Mouse (Mus musculus) stomach, postnatal 0 days (tissue): ENCODE results near the gene Trip4.

ENCODE experiments used
- CTCF ChIP-seq: IDR thresholded peaks from 2 replicates; pipeline ENCODE4 v1.5.1; 2016; ENCODE audit warnings: antibody characterized with exemption, low read depth, mild to moderate bottlenecking, moderate library complexity
- EP300 ChIP-seq: optimal IDR thresholded peaks from 2 replicates; pipeline ENCODE3; 2016; ENCODE audit warnings: antibody characterized with exemption

GRCm38 (mm10) chr9:65789788-65790187 is 118.8 kb downstream of the Trip4 start:
- no peak for TF ChIP-seq CTCF
- no peak for TF ChIP-seq EP300
